Comparison of ENCODE assay signal across 9 mouse cellular contexts in genomic region chr11:98925265-98925721, GRCm38 (mm10). TPM values are rescaled to one million over a fixed set of nuclear protein-coding genes. Genes with fewer than 3 reads are reported as not detected.
DNase-seq lines count a peak whose midpoint lies in the region; ATAC-seq and TF ChIP-seq lines count a peak whose summit lies in the region.
"Had no signal": no experiment of that assay in that cellular context is flagged by ENCODE, and none has a peak within 500 bp of the region (broad histone marks: within the 10 kb centered on the region; RNA-seq: fewer than 3 reads in every experiment).

No protein-coding gene starts in this region.

- ATAC-seq in embryonic facial prominence, embryonic 12.5 days (ENCODE audit: insufficient number of reproducible peaks, insufficient read depth, low FRiP score, low TSS enrichment), result 0 out of 2 replicates have a peak, but pooled peaks have one; percentile 14
- ATAC-seq in hindbrain, embryonic 12.5 days (ENCODE audit: low FRiP score), result 0 out of 2 replicates have a peak, but pooled peaks have one; percentile 17
- ATAC-seq in liver, embryonic 14.5 days (ENCODE audit: insufficient read depth), result no peak

- peak overlapping the region; percentile 95 for H3K27ac ChIP-seq in embryonic facial prominence, embryonic 12.5 days
- H3K27ac ChIP-seq in hindbrain, embryonic 12.5 days, result peak overlapping the region; percentile 84
- no peak overlapping the region for H3K27ac ChIP-seq in liver, embryonic 14.5 days
- H3K27ac ChIP-seq: macrophage had no signal

- TF ChIP-seq EP300 in liver, embryonic 14.5 days (IDR thresholded peaks at IDR 0.05; ENCODE audit: low read depth), result no peak

- H3K27me3 ChIP-seq in embryonic facial prominence, embryonic 12.5 days, result no peaks in the 10 kb centered on the region
- H3K27me3 ChIP-seq in hindbrain, embryonic 12.5 days, result no peaks in the 10 kb centered on the region
- peaks cover 3% of the 10 kb centered on the region for H3K27me3 ChIP-seq in liver, embryonic 14.5 days (ENCODE audit: control insufficient read depth, insufficient read depth, low read length)

- peak overlapping the region; percentile 35 for H3K4me2 ChIP-seq in embryonic facial prominence, embryonic 12.5 days (replicated peaks)
- peak overlapping the region; percentile 30 for H3K4me2 ChIP-seq in hindbrain, embryonic 12.5 days (replicated peaks)
- 0 out of 2 replicates have a peak overlapping the region, but pooled peaks have one; percentile 2 for H3K4me2 ChIP-seq in liver, embryonic 14.5 days (ENCODE audit: low read depth)

- no peak for TF ChIP-seq CTCF in liver, embryonic 14.5 days (IDR thresholded peaks at IDR 0.05; ENCODE audit: low read depth)

- peaks cover 11% of the 10 kb centered on the region for H3K36me3 ChIP-seq in embryonic facial prominence, embryonic 12.5 days
- no peaks in the 10 kb centered on the region for H3K36me3 ChIP-seq in hindbrain, embryonic 12.5 days
- H3K36me3 ChIP-seq in liver, embryonic 14.5 days (replicated peaks; ENCODE audit: control insufficient read depth, insufficient read depth, low read depth), result peaks cover 33% of the 10 kb centered on the region

- peak; percentile 56 for DNase-seq in ovary, postnatal 36 days (ENCODE audit: low spot score)
- DNase-seq in ovary, adult 18-20 months (ENCODE audit: low spot score), result no peak
- no peak for DNase-seq in liver, embryonic 14.5 days (ENCODE audit: low read depth in 3 of 3, low spot score in 3 of 3)
- peak; percentile 95 for DNase-seq in retina, postnatal 1 day
- no peak for DNase-seq in T-cell, adult 2 months (ENCODE audit: low spot score)
- DNase-seq in right cerebral cortex, adult 18-20 months, result no peak

- H3K9ac ChIP-seq in embryonic facial prominence, embryonic 12.5 days, result no peak overlapping the region
- H3K9ac ChIP-seq in hindbrain, embryonic 12.5 days, result peak overlapping the region; percentile 38; the same call in 1 of the 2 replicates
- H3K9ac ChIP-seq in liver, embryonic 14.5 days (replicated peaks), result no peak overlapping the region

- WGBS in embryonic facial prominence, embryonic 12.5 days, result 4% methylated on average over 10 of the region's 10 CpGs
- WGBS in hindbrain, embryonic 12.5 days, result 3% methylated on average over 10 of the region's 10 CpGs
- 19% methylated on average over 10 of the region's 10 CpGs for WGBS in liver, embryonic 14.5 days (ENCODE audit: insufficient replicate concordance)

- H3K4me3 ChIP-seq in embryonic facial prominence, embryonic 12.5 days, result no peak overlapping the region
- no peak overlapping the region for H3K4me3 ChIP-seq in hindbrain, embryonic 12.5 days
- no peak overlapping the region for H3K4me3 ChIP-seq in liver, embryonic 14.5 days (ENCODE audit: insufficient read depth in 1 of 2, low read depth in 2 of 2, low read length in 2 of 2)

- no peaks in the 10 kb centered on the region for H3K9me3 ChIP-seq in embryonic facial prominence, embryonic 12.5 days
- no peaks in the 10 kb centered on the region for H3K9me3 ChIP-seq in hindbrain, embryonic 12.5 days (replicated peaks)
- H3K9me3 ChIP-seq in liver, embryonic 14.5 days (ENCODE audit: control insufficient read depth, low read length), result no peaks in the 10 kb centered on the region

- peaks cover 83% of the 10 kb centered on the region for H3K4me1 ChIP-seq in embryonic facial prominence, embryonic 12.5 days
- H3K4me1 ChIP-seq in hindbrain, embryonic 12.5 days, result peaks cover 77% of the 10 kb centered on the region
- H3K4me1 ChIP-seq in liver, embryonic 14.5 days (replicated peaks; ENCODE audit: control insufficient read depth in 2 of 2, insufficient read depth in 2 of 2, low read length in 1 of 2), result peaks cover 5 to 15% of the 10 kb centered on the region in 2 experiments; a peak in 3 of 4 replicates

RNA-seq across cellular contexts. Expression of gene Rara, which starts 2.3 kb away (rescaled TPM):
- polyA plus RNA-seq in embryonic facial prominence, embryonic 12.5 days (2016; fragmentation: Nextera tagmentation; extraction: Ambion mirVana), result 48.8 and 49.2 TPM in 2 replicates
- 38.6 and 46.9 TPM in 2 replicates for polyA plus RNA-seq in hindbrain, embryonic 12.5 days (2016; fragmentation: Nextera tagmentation; extraction: Ambion mirVana)
- 1.9 and 2.3 TPM in 2 replicates for polyA plus RNA-seq in liver, embryonic 14.5 days (2012; rRNA removed)
- 3.0 and 3.2 TPM in 2 replicates for polyA plus RNA-seq in liver, embryonic 14.5 days (2014; fragmentation: Nextera tagmentation; extraction: Ambion mirVana)

RNA-seq across cellular contexts. Expression of gene Cdc6, which starts 17.7 kb away (rescaled TPM):
- 33.1 and 34.7 TPM in 2 replicates for polyA plus RNA-seq in embryonic facial prominence, embryonic 12.5 days (2016; fragmentation: Nextera tagmentation; extraction: Ambion mirVana)
- polyA plus RNA-seq in hindbrain, embryonic 12.5 days (2016; fragmentation: Nextera tagmentation; extraction: Ambion mirVana), result 19.0 and 20.2 TPM in 2 replicates
- 16.9 and 28.6 TPM in 2 replicates for polyA plus RNA-seq in liver, embryonic 14.5 days (2012; rRNA removed)
- polyA plus RNA-seq in liver, embryonic 14.5 days (2014; fragmentation: Nextera tagmentation; extraction: Ambion mirVana), result 64.1 and 71.0 TPM in 2 replicates

RNA-seq across cellular contexts. Expression of gene Gjd3, which starts 57.5 kb away (rescaled TPM):
- 0.73 and 1.4 TPM in 2 replicates for polyA plus RNA-seq in embryonic facial prominence, embryonic 12.5 days (2016; fragmentation: Nextera tagmentation; extraction: Ambion mirVana)
- polyA plus RNA-seq in hindbrain, embryonic 12.5 days (2016; fragmentation: Nextera tagmentation; extraction: Ambion mirVana), result 0.88 and 1.1 TPM in 2 replicates
- not detected in 2 replicates for polyA plus RNA-seq in liver, embryonic 14.5 days (2012; rRNA removed)
- polyA plus RNA-seq in liver, embryonic 14.5 days (2014; fragmentation: Nextera tagmentation; extraction: Ambion mirVana), result not detected in 2 replicates
- polyA plus RNA-seq: macrophage had no signal

Comparison
In these comparisons a context has a peak if more than half of its experiments do, and no peak if none do; other contexts are left out.
1. DNase-seq: peak in ovary, postnatal 36 days (single experiment) and retina, postnatal 1 day (single experiment); none in ovary, adult 18-20 months (single experiment), liver, embryonic 14.5 days (0 of 3), T-cell, adult 2 months (single experiment) and right cerebral cortex, adult 18-20 months (single experiment).
2. Peak in every context shown above with its lines, with median percentiles within 50 percentile points of each other: H3K4me2 ChIP-seq.